Mouse (Mus musculus): ENCODE results near the gene Fmo5. TPM values are rescaled to one million over a fixed set of nuclear protein-coding genes. Genes with fewer than 3 reads are reported as not detected.

Gene Fmo5
- polyA plus RNA-seq, 1 experiment from 2014 or later, result 0.48 TPM

- 86% methylated on average over 7 of the region's 7 CpGs for WGBS
- Histone ChIP-seq H3K4me1 (replicated peaks; ENCODE audit: control insufficient read depth, insufficient read depth, low read length) (peaks cover 5% of the 10 kb centered on the region; the same call in 1 of the 2 replicates), H3K27me3 (replicated peaks; ENCODE audit: control insufficient read depth, insufficient read depth, low read length) (no peaks in the 10 kb centered on the region), H3K27ac (ENCODE audit: low read length) (no peak overlapping the region), H3K36me3 (ENCODE audit: control insufficient read depth, insufficient read depth) (no peaks in the 10 kb centered on the region), H3K9me3 (ENCODE audit: control insufficient read depth, low read length) (no peaks in the 10 kb centered on the region), H3K4me2 (ENCODE audit: low read length) (no peak overlapping the region), H3K4me3 (replicated peaks; ENCODE audit: low read length) (no peak overlapping the region), H3K9ac (replicated peaks; ENCODE audit: low read depth, low read length) (no peak overlapping the region)
- no peak for ATAC-seq
These were observed 711 bp upstream of the Fmo5 start for GRCm38 (mm10) chr3:97627893-97628292.

- H3K9me3 ChIP-seq (ENCODE audit: control insufficient read depth, low read length), result no peaks in the 10 kb centered on the region
- H3K4me3 ChIP-seq (replicated peaks; ENCODE audit: low read length), result no peak overlapping the region
- H3K27me3 ChIP-seq (replicated peaks; ENCODE audit: control insufficient read depth, insufficient read depth, low read length), result no peaks in the 10 kb centered on the region
- WGBS, result 82% methylated on average over 4 of the region's 4 CpGs
- H3K4me2 ChIP-seq (ENCODE audit: low read length), result no peak overlapping the region
- no peak overlapping the region for H3K9ac ChIP-seq (replicated peaks; ENCODE audit: low read depth, low read length)
- peaks cover 5% of the 10 kb centered on the region; the same call in 1 of the 2 replicates for H3K4me1 ChIP-seq (replicated peaks; ENCODE audit: control insufficient read depth, insufficient read depth, low read length)
- no peak for ATAC-seq
- no peak overlapping the region for H3K27ac ChIP-seq (ENCODE audit: low read length)
- H3K36me3 ChIP-seq (ENCODE audit: control insufficient read depth, insufficient read depth), result no peaks in the 10 kb centered on the region
These were observed 1.3 kb downstream of the Fmo5 start for GRCm38 (mm10) chr3:97629941-97630340.

GRCm38 (mm10) chr3:97630746-97631145, 2.1 kb downstream of the Fmo5 start:
- Histone ChIP-seq H3K9me3 (ENCODE audit: control insufficient read depth, low read length) (no peaks in the 10 kb centered on the region), H3K36me3 (ENCODE audit: control insufficient read depth, insufficient read depth) (no peaks in the 10 kb centered on the region), H3K27ac (ENCODE audit: low read length) (no peak overlapping the region), H3K4me1 (replicated peaks; ENCODE audit: control insufficient read depth, insufficient read depth, low read length) (peaks cover 5% of the 10 kb centered on the region; the same call in 1 of the 2 replicates), H3K9ac (replicated peaks; ENCODE audit: low read depth, low read length) (no peak overlapping the region), H3K4me2 (ENCODE audit: low read length) (no peak overlapping the region), H3K4me3 (replicated peaks; ENCODE audit: low read length) (no peak overlapping the region), H3K27me3 (replicated peaks; ENCODE audit: control insufficient read depth, insufficient read depth, low read length) (no peaks in the 10 kb centered on the region)
- ATAC-seq, result no peak
- 91% methylated on average over 4 of the region's 4 CpGs for WGBS

GRCm38 (mm10) chr3:97631258-97631860, 2.8 kb downstream of the Fmo5 start:
- Histone ChIP-seq H3K36me3 (ENCODE audit: control insufficient read depth, insufficient read depth) (no peaks in the 10 kb centered on the region), H3K9ac (replicated peaks; ENCODE audit: low read depth, low read length) (no peak overlapping the region), H3K27me3 (replicated peaks; ENCODE audit: control insufficient read depth, insufficient read depth, low read length) (no peaks in the 10 kb centered on the region), H3K9me3 (ENCODE audit: control insufficient read depth, low read length) (no peaks in the 10 kb centered on the region), H3K4me2 (ENCODE audit: low read length) (no peak overlapping the region), H3K4me1 (replicated peaks; ENCODE audit: control insufficient read depth, insufficient read depth, low read length) (peaks cover 5% of the 10 kb centered on the region; the same call in 1 of the 2 replicates), H3K27ac (ENCODE audit: low read length) (no peak overlapping the region), H3K4me3 (replicated peaks; ENCODE audit: low read length) (no peak overlapping the region)
- ATAC-seq, result no peak
- WGBS, result 88% methylated on average over 8 of the region's 8 CpGs

GRCm38 (mm10) chr3:97633456-97633855, 4.9 kb downstream of the Fmo5 start:
- WGBS, result 82% methylated on average over 4 of the region's 4 CpGs
- Histone ChIP-seq H3K27ac (ENCODE audit: low read length) (no peak overlapping the region), H3K4me2 (ENCODE audit: low read length) (no peak overlapping the region), H3K9me3 (ENCODE audit: control insufficient read depth, low read length) (no peaks in the 10 kb centered on the region), H3K4me1 (replicated peaks; ENCODE audit: control insufficient read depth, insufficient read depth, low read length) (peaks cover 4% of the 10 kb centered on the region; the same call in 1 of the 2 replicates), H3K4me3 (replicated peaks; ENCODE audit: low read length) (no peak overlapping the region), H3K27me3 (replicated peaks; ENCODE audit: control insufficient read depth, insufficient read depth, low read length) (no peaks in the 10 kb centered on the region), H3K36me3 (ENCODE audit: control insufficient read depth, insufficient read depth) (no peaks in the 10 kb centered on the region), H3K9ac (replicated peaks; ENCODE audit: low read depth, low read length) (no peak overlapping the region)
- no peak for ATAC-seq

GRCm38 (mm10) chr3:97634288-97634761, 5.7 kb downstream of the Fmo5 start:
- no peak overlapping the region for H3K4me3 ChIP-seq (replicated peaks; ENCODE audit: low read length)
- H3K9ac ChIP-seq (replicated peaks; ENCODE audit: low read depth, low read length), result no peak overlapping the region
- no peak overlapping the region for H3K27ac ChIP-seq (ENCODE audit: low read length)
- no peak overlapping the region for H3K4me2 ChIP-seq (ENCODE audit: low read length)
- ATAC-seq, result no peak
- no peaks in the 10 kb centered on the region for H3K9me3 ChIP-seq (ENCODE audit: control insufficient read depth, low read length)
- no peaks in the 10 kb centered on the region for H3K36me3 ChIP-seq (ENCODE audit: control insufficient read depth, insufficient read depth)
- 73% methylated on average over 3 of the region's 3 CpGs for WGBS
- H3K4me1 ChIP-seq (replicated peaks; ENCODE audit: control insufficient read depth, insufficient read depth, low read length), result no peaks in the 10 kb centered on the region
- no peaks in the 10 kb centered on the region for H3K27me3 ChIP-seq (replicated peaks; ENCODE audit: control insufficient read depth, insufficient read depth, low read length)

GRCm38 (mm10) chr3:97641396-97641795, 12.8 kb downstream of the Fmo5 start:
- Histone ChIP-seq H3K9ac (replicated peaks; ENCODE audit: low read depth, low read length) (no peak overlapping the region), H3K36me3 (ENCODE audit: control insufficient read depth, insufficient read depth) (no peaks in the 10 kb centered on the region), H3K27ac (ENCODE audit: low read length) (no peak overlapping the region), H3K4me1 (replicated peaks; ENCODE audit: control insufficient read depth, insufficient read depth, low read length) (no peaks in the 10 kb centered on the region), H3K27me3 (replicated peaks; ENCODE audit: control insufficient read depth, insufficient read depth, low read length) (no peaks in the 10 kb centered on the region), H3K9me3 (ENCODE audit: control insufficient read depth, low read length) (no peaks in the 10 kb centered on the region), H3K4me3 (replicated peaks; ENCODE audit: low read length) (no peak overlapping the region), H3K4me2 (ENCODE audit: low read length) (no peak overlapping the region)
- 85% methylated on average over 4 of the region's 4 CpGs for WGBS
- ATAC-seq, result no peak

- Histone ChIP-seq H3K27me3 (replicated peaks; ENCODE audit: control insufficient read depth, insufficient read depth, low read length) (no peaks in the 10 kb centered on the region), H3K4me1 (replicated peaks; ENCODE audit: control insufficient read depth, insufficient read depth, low read length) (no peaks in the 10 kb centered on the region), H3K36me3 (ENCODE audit: control insufficient read depth, insufficient read depth) (no peaks in the 10 kb centered on the region), H3K9ac (replicated peaks; ENCODE audit: low read depth, low read length) (no peak overlapping the region), H3K27ac (ENCODE audit: low read length) (no peak overlapping the region), H3K4me2 (ENCODE audit: low read length) (no peak overlapping the region), H3K4me3 (replicated peaks; ENCODE audit: low read length) (no peak overlapping the region), H3K9me3 (ENCODE audit: control insufficient read depth, low read length) (no peaks in the 10 kb centered on the region)
- ATAC-seq, result no peak
- WGBS, result 86% methylated on average over 9 of the region's 9 CpGs
These were observed 13.4 kb downstream of the Fmo5 start for GRCm38 (mm10) chr3:97642001-97642400.

- Histone ChIP-seq H3K36me3 (ENCODE audit: control insufficient read depth, insufficient read depth) (no peaks in the 10 kb centered on the region), H3K9me3 (ENCODE audit: control insufficient read depth, low read length) (no peaks in the 10 kb centered on the region), H3K27me3 (replicated peaks; ENCODE audit: control insufficient read depth, insufficient read depth, low read length) (no peaks in the 10 kb centered on the region), H3K9ac (replicated peaks; ENCODE audit: low read depth, low read length) (no peak overlapping the region), H3K4me2 (ENCODE audit: low read length) (no peak overlapping the region), H3K4me3 (replicated peaks; ENCODE audit: low read length) (no peak overlapping the region), H3K27ac (ENCODE audit: low read length) (no peak overlapping the region), H3K4me1 (replicated peaks; ENCODE audit: control insufficient read depth, insufficient read depth, low read length) (no peaks in the 10 kb centered on the region)
- no peak for ATAC-seq
- 43% methylated on average over 1 of the region's 1 CpGs for WGBS
These were observed 19.9 kb downstream of the Fmo5 start for GRCm38 (mm10) chr3:97648518-97648917.

- Histone ChIP-seq H3K27ac (ENCODE audit: low read length) (no peak overlapping the region), H3K9ac (replicated peaks; ENCODE audit: low read depth, low read length) (no peak overlapping the region)
These were observed 20.4 kb downstream of the Fmo5 start for GRCm38 (mm10) chr3:97649022-97649421.

More at GRCm38 (mm10) chr3:97649022-97649421, 20.4 kb downstream of the Fmo5 start:
- ATAC-seq, result no peak
- no peaks in the 10 kb centered on the region for H3K9me3 ChIP-seq (ENCODE audit: control insufficient read depth, low read length)
- H3K36me3 ChIP-seq (ENCODE audit: control insufficient read depth, insufficient read depth), result no peaks in the 10 kb centered on the region
- H3K27me3 ChIP-seq (replicated peaks; ENCODE audit: control insufficient read depth, insufficient read depth, low read length), result no peaks in the 10 kb centered on the region
- no peaks in the 10 kb centered on the region for H3K4me1 ChIP-seq (replicated peaks; ENCODE audit: control insufficient read depth, insufficient read depth, low read length)
- no peak overlapping the region for H3K4me2 ChIP-seq (ENCODE audit: low read length)
- 87% methylated on average over 3 of the region's 3 CpGs for WGBS
- no peak overlapping the region for H3K4me3 ChIP-seq (replicated peaks; ENCODE audit: low read length)

Data from forebrain, embryonic 16.5 days (tissue).